Mouse (Mus musculus): ENCODE data around the gene Cd34. TPM values are rescaled to one million over a fixed set of nuclear protein-coding genes. Genes with fewer than 3 reads are reported as not detected.
A peak's percentile ranks its signal among the peaks of the same experiment; 100 is the strongest.

The Cd34 gene
- polyA plus RNA-seq, 2 experiments: 7.7 to 10.6 TPM

DNA sequence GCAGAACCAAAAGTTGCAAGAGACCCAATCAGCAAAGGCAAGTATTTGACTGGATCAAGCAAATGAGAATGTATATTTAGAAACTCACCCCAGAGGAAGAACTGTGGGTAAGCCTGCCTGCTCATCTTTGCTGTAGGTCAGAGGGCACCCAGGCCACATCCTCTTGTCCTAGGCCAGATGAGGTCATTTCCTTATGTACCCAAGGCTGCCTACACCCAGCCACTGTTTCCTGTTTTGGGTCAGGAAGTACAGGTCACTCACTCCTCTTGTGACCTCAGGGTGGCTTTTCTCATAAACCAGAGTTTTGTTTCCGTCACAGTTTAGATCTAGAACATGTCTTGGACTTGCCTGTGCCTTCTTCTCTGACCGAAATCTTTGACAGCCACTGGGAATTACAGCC lies 56.6 kb downstream of the Cd34 start:
- Histone ChIP-seq H3K4me2 (ENCODE audit: low read depth) (no peak overlapping the region), H3K4me1 (replicated peaks; ENCODE audit: control insufficient read depth in 2 of 2, insufficient read depth in 2 of 2, low read length in 1 of 2) (peaks cover 3 to 10% of the 10 kb centered on the region in 2 experiments; a peak in 3 of 4 replicates), H3K36me3 (replicated peaks; ENCODE audit: control insufficient read depth, insufficient read depth, low read depth) (no peaks in the 10 kb centered on the region), H3K9ac (replicated peaks) (no peak overlapping the region), H3K27me3 (ENCODE audit: control insufficient read depth, insufficient read depth, low read length) (no peaks in the 10 kb centered on the region), H3K9me3 (ENCODE audit: control insufficient read depth, low read length) (no peaks in the 10 kb centered on the region), H3K4me3 (ENCODE audit: insufficient read depth in 1 of 2, low read depth in 2 of 2, low read length in 2 of 2) (no peak overlapping the region), H3K27ac (no peak overlapping the region)
- ATAC-seq (ENCODE audit: insufficient read depth): peak; percentile 38; the same call in 1 of the 2 replicates
- no peak for DNase-seq (ENCODE audit: low read depth in 3 of 3, low spot score in 3 of 3)
- 38% methylated on average over 2 of the region's 2 CpGs for WGBS (ENCODE audit: insufficient replicate concordance)
- TF ChIP-seq CTCF (IDR thresholded peaks at IDR 0.05; ENCODE audit: low read depth) (no peak), EP300 (IDR thresholded peaks at IDR 0.05; ENCODE audit: low read depth) (no peak)

DNA sequence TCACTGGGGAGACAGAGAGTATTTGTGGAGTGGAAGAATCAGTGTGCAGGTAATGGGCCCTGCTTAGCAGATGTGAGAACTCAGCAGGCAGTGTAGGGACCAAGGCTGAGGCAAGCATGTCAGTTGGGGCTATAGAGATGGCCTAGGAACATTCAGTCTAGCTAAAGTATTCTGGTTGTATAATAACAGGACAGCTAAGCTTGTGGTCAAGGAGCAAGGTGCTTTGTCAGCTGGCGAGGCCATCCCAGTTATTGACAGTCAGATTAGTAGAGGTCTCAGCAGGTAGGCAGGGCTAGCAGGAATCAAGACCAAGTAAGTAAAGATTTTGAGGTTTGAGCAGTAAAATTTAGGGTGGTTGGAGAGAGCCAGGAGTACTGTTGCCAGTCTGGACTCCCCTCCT lies 59.8 kb downstream of the Cd34 start:
- 62% methylated on average over 1 of the region's 1 CpGs for WGBS (ENCODE audit: insufficient replicate concordance)
- no peak overlapping the region for H3K4me2 ChIP-seq (ENCODE audit: low read depth)
- H3K4me3 ChIP-seq (ENCODE audit: insufficient read depth in 1 of 2, low read depth in 2 of 2, low read length in 2 of 2): no peak overlapping the region
- no peaks in the 10 kb centered on the region for H3K27me3 ChIP-seq (ENCODE audit: control insufficient read depth, insufficient read depth, low read length)
- H3K36me3 ChIP-seq (replicated peaks; ENCODE audit: control insufficient read depth, insufficient read depth, low read depth): no peaks in the 10 kb centered on the region
- H3K9me3 ChIP-seq (ENCODE audit: control insufficient read depth, low read length): no peaks in the 10 kb centered on the region
- TF ChIP-seq CTCF (IDR thresholded peaks at IDR 0.05; ENCODE audit: low read depth): no peak
- TF ChIP-seq EP300 (IDR thresholded peaks at IDR 0.05; ENCODE audit: low read depth): no peak
- DNase-seq (ENCODE audit: low read depth in 3 of 3, low spot score in 3 of 3): no peak
- no peak for ATAC-seq (ENCODE audit: insufficient read depth)
- H3K27ac ChIP-seq: no peak overlapping the region
- H3K9ac ChIP-seq (replicated peaks): no peak overlapping the region
- peaks cover 0 to 4% of the 10 kb centered on the region in 2 experiments; a peak in 2 of 4 replicates for H3K4me1 ChIP-seq (replicated peaks; ENCODE audit: control insufficient read depth in 2 of 2, insufficient read depth in 2 of 2, low read length in 1 of 2)

DNA sequence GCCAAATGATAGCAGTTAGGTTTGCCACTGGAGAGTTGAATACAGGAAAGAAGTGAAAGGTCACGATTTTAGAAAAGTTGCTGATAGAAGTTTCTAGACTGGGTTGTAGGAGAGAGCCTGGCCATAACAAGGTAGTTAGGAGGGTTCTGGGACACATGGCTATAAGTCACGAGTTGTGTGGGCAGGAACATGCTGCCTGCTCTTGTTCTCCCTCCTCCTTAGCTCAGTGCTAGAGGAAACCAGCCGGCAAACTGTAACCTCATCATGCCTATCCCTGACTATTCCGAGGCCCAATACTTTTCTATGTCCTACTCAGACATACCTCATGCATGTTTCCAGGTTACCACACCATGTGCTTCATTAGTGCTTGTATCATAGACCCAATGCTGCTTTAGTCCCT lies 64.7 kb downstream of the Cd34 start:
- DNase-seq (ENCODE audit: low read depth in 3 of 3, low spot score in 3 of 3): no peak
- Histone ChIP-seq H3K4me2 (ENCODE audit: low read depth) (no peak overlapping the region), H3K36me3 (replicated peaks; ENCODE audit: control insufficient read depth, insufficient read depth, low read depth) (no peaks in the 10 kb centered on the region), H3K27me3 (ENCODE audit: control insufficient read depth, insufficient read depth, low read length) (no peaks in the 10 kb centered on the region), H3K4me3 (ENCODE audit: insufficient read depth in 1 of 2, low read depth in 2 of 2, low read length in 2 of 2) (no peak overlapping the region), H3K9me3 (ENCODE audit: control insufficient read depth, low read length) (no peaks in the 10 kb centered on the region), H3K4me1 (replicated peaks; ENCODE audit: control insufficient read depth in 2 of 2, insufficient read depth in 2 of 2, low read length in 1 of 2) (no peaks in the 10 kb centered on the region), H3K27ac (no peak overlapping the region), H3K9ac (replicated peaks) (no peak overlapping the region)
- WGBS (ENCODE audit: insufficient replicate concordance): 57% methylated on average over 4 of the region's 4 CpGs
- ATAC-seq (ENCODE audit: insufficient read depth): no peak
- TF ChIP-seq CTCF (IDR thresholded peaks at IDR 0.05; ENCODE audit: low read depth) (no peak), EP300 (IDR thresholded peaks at IDR 0.05; ENCODE audit: low read depth) (no peak)

DNA sequence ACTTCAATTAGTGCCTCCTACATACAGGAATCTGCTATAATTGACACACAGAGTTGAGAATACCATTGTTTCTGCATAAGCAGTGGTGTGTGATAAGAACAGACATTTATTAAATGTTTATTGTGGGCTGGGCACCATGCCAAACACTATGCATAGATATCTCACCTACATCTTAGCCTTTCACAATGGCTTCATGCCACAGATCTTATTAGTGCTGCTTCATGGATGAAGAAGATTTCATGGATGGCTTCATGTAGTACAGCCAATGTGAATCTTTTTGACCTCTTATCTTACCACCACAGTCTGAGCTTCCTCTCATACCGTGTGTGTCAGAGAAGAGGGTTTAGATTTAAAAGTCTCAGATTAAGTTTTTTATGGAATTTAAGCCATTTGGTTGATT lies 65.6 kb downstream of the Cd34 start:
- H3K27me3 ChIP-seq (ENCODE audit: control insufficient read depth, insufficient read depth, low read length): no peaks in the 10 kb centered on the region
- H3K4me1 ChIP-seq (replicated peaks; ENCODE audit: control insufficient read depth in 2 of 2, insufficient read depth in 2 of 2, low read length in 1 of 2): no peaks in the 10 kb centered on the region
- H3K9me3 ChIP-seq (ENCODE audit: control insufficient read depth, low read length): no peaks in the 10 kb centered on the region
- WGBS (ENCODE audit: insufficient replicate concordance): 11% methylated on average over 1 of the region's 1 CpGs
- no peak overlapping the region for H3K4me2 ChIP-seq (ENCODE audit: low read depth)
- no peak overlapping the region for H3K9ac ChIP-seq (replicated peaks)
- no peak for ATAC-seq (ENCODE audit: insufficient read depth)
- no peak for DNase-seq (ENCODE audit: low read depth in 3 of 3, low spot score in 3 of 3)
- H3K36me3 ChIP-seq (replicated peaks; ENCODE audit: control insufficient read depth, insufficient read depth, low read depth): no peaks in the 10 kb centered on the region
- TF ChIP-seq EP300 (IDR thresholded peaks at IDR 0.05; ENCODE audit: low read depth): no peak
- no peak for TF ChIP-seq CTCF (IDR thresholded peaks at IDR 0.05; ENCODE audit: low read depth)
- H3K27ac ChIP-seq: no peak overlapping the region
- no peak overlapping the region for H3K4me3 ChIP-seq (ENCODE audit: insufficient read depth in 1 of 2, low read depth in 2 of 2, low read length in 2 of 2)

DNA sequence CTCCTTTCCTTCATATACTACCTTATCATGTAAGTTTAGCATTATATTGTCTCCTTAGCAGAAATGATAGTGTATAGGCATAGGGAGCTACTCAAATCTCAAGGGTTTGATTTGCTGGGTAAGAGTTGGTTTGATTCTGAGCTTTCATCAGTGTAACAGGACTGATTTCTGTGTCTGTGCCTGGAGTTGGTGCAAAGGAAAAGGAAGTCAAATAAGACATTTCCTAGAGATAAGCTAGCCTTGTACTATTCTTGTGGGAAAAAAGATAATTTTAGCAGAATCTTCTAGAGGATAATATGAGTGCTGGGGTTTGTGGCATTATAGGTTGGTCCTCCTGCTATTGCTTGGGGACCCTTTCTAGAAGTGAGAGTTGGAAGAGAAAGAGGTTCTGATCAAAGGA lies 67.6 kb downstream of the Cd34 start:
- Histone ChIP-seq H3K9me3 (ENCODE audit: control insufficient read depth, low read length) (no peaks in the 10 kb centered on the region), H3K36me3 (replicated peaks; ENCODE audit: control insufficient read depth, insufficient read depth, low read depth) (no peaks in the 10 kb centered on the region), H3K9ac (replicated peaks) (no peak overlapping the region), H3K27me3 (ENCODE audit: control insufficient read depth, insufficient read depth, low read length) (no peaks in the 10 kb centered on the region), H3K4me1 (replicated peaks; ENCODE audit: control insufficient read depth in 2 of 2, insufficient read depth in 2 of 2, low read length in 1 of 2) (no peaks in the 10 kb centered on the region), H3K27ac (no peak overlapping the region), H3K4me3 (ENCODE audit: insufficient read depth in 1 of 2, low read depth in 2 of 2, low read length in 2 of 2) (no peak overlapping the region), H3K4me2 (ENCODE audit: low read depth) (no peak overlapping the region)
- DNase-seq (ENCODE audit: low read depth in 3 of 3, low spot score in 3 of 3) (no peak), ATAC-seq (ENCODE audit: insufficient read depth) (no peak)
- no peak for TF ChIP-seq EP300 (IDR thresholded peaks at IDR 0.05; ENCODE audit: low read depth)
- TF ChIP-seq CTCF (IDR thresholded peaks at IDR 0.05; ENCODE audit: low read depth): no peak

Other genes starting within 250 kb of the Cd34 start
- gene Cd46, start 153.4 kb downstream of the Cd34 start, polyA plus RNA-seq (2012; rRNA removed): 1.2 and 1.5 TPM in 2 replicates
- gene Cd46, start 153.4 kb downstream of the Cd34 start, polyA plus RNA-seq (2014; fragmentation: Nextera tagmentation; extraction: Ambion mirVana): 0.71 and 0.93 TPM in 2 replicates
- 34.4 and 41.4 TPM in 2 replicates for gene Cr1l, start 192.8 kb downstream of the Cd34 start, polyA plus RNA-seq (2012; rRNA removed)
- 64.2 and 73.4 TPM in 2 replicates for gene Cr1l, start 192.8 kb downstream of the Cd34 start, polyA plus RNA-seq (2014; fragmentation: Nextera tagmentation; extraction: Ambion mirVana)
- gene Cr2, start 237.9 kb downstream of the Cd34 start, polyA plus RNA-seq (2012; rRNA removed): not detected in 2 replicates
- gene Cr2, start 237.9 kb downstream of the Cd34 start, polyA plus RNA-seq (2014; fragmentation: Nextera tagmentation; extraction: Ambion mirVana): 0.05 and 0.19 TPM in 2 replicates